Mouse (Mus musculus): ENCODE results near the gene Atp6v1e1. TPM values are rescaled to one million over a fixed set of nuclear protein-coding genes. Genes with fewer than 3 reads are reported as not detected.
"Not testable (repeated sequence)": the region's sequence is repeated elsewhere in the genome, so short reads cannot be mapped to it uniquely, and the experiment has no call there.

The Atp6v1e1 gene
- polyA plus RNA-seq, 2 experiments, result 75.7 to 114 TPM

- Histone ChIP-seq H3K4me3 (replicated peaks; ENCODE audit: low read length) (no peak overlapping the region), H3K9me3 (ENCODE audit: control insufficient read depth, low read length) (no peaks in the 10 kb centered on the region), H3K4me1 (ENCODE audit: control insufficient read depth, insufficient read depth, low read length) (0 out of 2 replicates have a peak, but pooled peaks cover 5% of the 10 kb centered on the region), H3K4me2 (replicated peaks; ENCODE audit: low read depth, low read length, severe bottlenecking) (no peak overlapping the region), H3K27me3 (ENCODE audit: control insufficient read depth, insufficient read depth, low read length) (no peaks in the 10 kb centered on the region), H3K27ac (replicated peaks; ENCODE audit: low read depth, low read length) (no peak overlapping the region), H3K36me3 (ENCODE audit: control insufficient read depth, insufficient read depth, low read length) (peaks cover 20% of the 10 kb centered on the region), H3K9ac (ENCODE audit: low read depth, low read length, severe bottlenecking) (no peak overlapping the region)
- 88% methylated on average over 5 of the region's 5 CpGs for WGBS
- no peak for DNase-seq (ENCODE audit: low spot score)
- no peak for ATAC-seq (ENCODE audit: low FRiP score, low read depth)
- TF ChIP-seq POLR2A (IDR thresholded peaks at IDR 0.05; ENCODE audit: borderline replicate concordance, extremely low read depth, insufficient read depth, insufficient read length), result no peak
These were observed 2.4 kb downstream of the Atp6v1e1 start for GRCm38 (mm10) chr6:120820144-120820543.

- ATAC-seq (ENCODE audit: low FRiP score, low read depth) (no peak), DNase-seq (ENCODE audit: low spot score) (no peak)
- H3K4me2 ChIP-seq (replicated peaks; ENCODE audit: low read depth, low read length, severe bottlenecking), result no peak overlapping the region
- H3K4me1 ChIP-seq (ENCODE audit: control insufficient read depth, insufficient read depth, low read length), result 0 out of 2 replicates have a peak, but pooled peaks cover 5% of the 10 kb centered on the region
- WGBS, result 96% methylated on average over 2 of the region's 2 CpGs
- no peak for TF ChIP-seq POLR2A (IDR thresholded peaks at IDR 0.05; ENCODE audit: borderline replicate concordance, extremely low read depth, insufficient read depth, insufficient read length)
- H3K36me3 ChIP-seq (ENCODE audit: control insufficient read depth, insufficient read depth, low read length), result peaks cover 20% of the 10 kb centered on the region
- no peak overlapping the region for H3K27ac ChIP-seq (replicated peaks; ENCODE audit: low read depth, low read length)
- H3K4me3 ChIP-seq (replicated peaks; ENCODE audit: low read length), result no peak overlapping the region
- H3K9ac ChIP-seq (ENCODE audit: low read depth, low read length, severe bottlenecking), result no peak overlapping the region
- no peaks in the 10 kb centered on the region for H3K9me3 ChIP-seq (ENCODE audit: control insufficient read depth, low read length)
- no peaks in the 10 kb centered on the region for H3K27me3 ChIP-seq (ENCODE audit: control insufficient read depth, insufficient read depth, low read length)
These were observed 3.3 kb downstream of the Atp6v1e1 start for GRCm38 (mm10) chr6:120819294-120819693.

GRCm38 (mm10) chr6:120811999-120812398 is 10.6 kb downstream of the Atp6v1e1 start:
- peaks cover 31% of the 10 kb centered on the region for H3K36me3 ChIP-seq (ENCODE audit: control insufficient read depth, insufficient read depth, low read length)
- not testable (repeated sequence) for H3K27ac ChIP-seq (replicated peaks; ENCODE audit: low read depth, low read length); H3K4me1 ChIP-seq (ENCODE audit: control insufficient read depth, insufficient read depth, low read length); ATAC-seq (ENCODE audit: low FRiP score, low read depth); DNase-seq (ENCODE audit: low spot score); H3K4me2 ChIP-seq (replicated peaks; ENCODE audit: low read depth, low read length, severe bottlenecking); H3K9me3 ChIP-seq (ENCODE audit: control insufficient read depth, low read length); H3K27me3 ChIP-seq (ENCODE audit: control insufficient read depth, insufficient read depth, low read length); H3K9ac ChIP-seq (ENCODE audit: low read depth, low read length, severe bottlenecking); H3K4me3 ChIP-seq (replicated peaks; ENCODE audit: low read length)
- 98% methylated on average over 6 of the region's 10 CpGs for WGBS

GRCm38 (mm10) chr6:120807738-120808081 is 14.9 kb downstream of the Atp6v1e1 start:
- H3K36me3 ChIP-seq (ENCODE audit: control insufficient read depth, insufficient read depth, low read length), result peaks cover 71% of the 10 kb centered on the region
- WGBS, result 98% methylated on average over 4 of the region's 4 CpGs
- DNase-seq (ENCODE audit: low spot score) (no peak), ATAC-seq (ENCODE audit: low FRiP score, low read depth) (no peak)
- H3K27me3 ChIP-seq (ENCODE audit: control insufficient read depth, insufficient read depth, low read length), result no peaks in the 10 kb centered on the region
- TF ChIP-seq POLR2A (IDR thresholded peaks at IDR 0.05; ENCODE audit: borderline replicate concordance, extremely low read depth, insufficient read depth, insufficient read length), result no peak
- no peak overlapping the region for H3K4me3 ChIP-seq (replicated peaks; ENCODE audit: low read length)
- H3K4me2 ChIP-seq (replicated peaks; ENCODE audit: low read depth, low read length, severe bottlenecking), result no peak overlapping the region
- no peak overlapping the region for H3K9ac ChIP-seq (ENCODE audit: low read depth, low read length, severe bottlenecking)
- H3K9me3 ChIP-seq (ENCODE audit: control insufficient read depth, low read length), result no peaks in the 10 kb centered on the region
- no peaks in the 10 kb centered on the region for H3K4me1 ChIP-seq (ENCODE audit: control insufficient read depth, insufficient read depth, low read length)
- H3K27ac ChIP-seq (replicated peaks; ENCODE audit: low read depth, low read length), result no peak overlapping the region

- no peak overlapping the region for H3K4me3 ChIP-seq (replicated peaks; ENCODE audit: low read length)
- H3K27me3 ChIP-seq (ENCODE audit: control insufficient read depth, insufficient read depth, low read length), result no peaks in the 10 kb centered on the region
- WGBS, result 87% methylated on average over 5 of the region's 5 CpGs
- no peak overlapping the region for H3K27ac ChIP-seq (replicated peaks; ENCODE audit: low read depth, low read length)
- H3K4me2 ChIP-seq (replicated peaks; ENCODE audit: low read depth, low read length, severe bottlenecking), result no peak overlapping the region
- no peaks in the 10 kb centered on the region for H3K4me1 ChIP-seq (ENCODE audit: control insufficient read depth, insufficient read depth, low read length)
- H3K9ac ChIP-seq (ENCODE audit: low read depth, low read length, severe bottlenecking), result no peak overlapping the region
- H3K9me3 ChIP-seq (ENCODE audit: control insufficient read depth, low read length), result no peaks in the 10 kb centered on the region
- DNase-seq (ENCODE audit: low spot score) (no peak), ATAC-seq (ENCODE audit: low FRiP score, low read depth) (no peak)
- H3K36me3 ChIP-seq (ENCODE audit: control insufficient read depth, insufficient read depth, low read length), result peaks cover 76% of the 10 kb centered on the region
- TF ChIP-seq POLR2A (IDR thresholded peaks at IDR 0.05; ENCODE audit: borderline replicate concordance, extremely low read depth, insufficient read depth, insufficient read length), result no peak
These were observed 15.4 kb downstream of the Atp6v1e1 start for GRCm38 (mm10) chr6:120806999-120807737.

Data from limb, embryonic 14.5 days (tissue).